Mouse (Mus musculus) layer of hippocampus, adult 6 months (tissue): ENCODE measurements around the gene Slc25a4. TPM values are rescaled to one million over a fixed set of nuclear protein-coding genes. Genes with fewer than 3 reads are reported as not detected.

ENCODE experiments used
- long read RNA-seq, 2 experiments: library from polyadenylated mRNA; unstranded; transcript quantifications; one replicate each; pipeline ENCODE4 v2.0.0; 2019 to 2020
- microRNA-seq: library from miRNA; unstranded; fragments of <30 nt; microRNA quantifications from one replicate; pipeline ENCODE4 v1.2.0, GENCODE M21; 2020
- polyA plus RNA-seq: library from polyadenylated mRNA; unstranded; fragments of <200 nt; fragmentation: Nextera tagmentation; gene quantifications from 2 replicates; pipeline ENCODE4 v1.2.3, GENCODE M21; 2021

The Slc25a4 gene
- polyA plus RNA-seq, result 1,918 and 1,979 TPM in 2 replicates
- long read RNA-seq, experiment 1, transcript Slc25a4-201 (4 exons, 1,925 nt), result major isoform, 3,431 of 3,548 reads
- long read RNA-seq, experiment 1, partial matches to known transcripts, result 110 of 3,548 reads
- long read RNA-seq, experiment 1, other reads (novel, unspliced or antisense), result 6 of 3,548 reads
- long read RNA-seq, experiment 2, transcript Slc25a4-201 (4 exons, 1,925 nt), result major isoform, 5,212 of 5,241 reads
- long read RNA-seq, experiment 2, transcript Slc25a4-202 (3 exons, 1,275 nt), result minor isoform, 6 of 5,241 reads
- long read RNA-seq, experiment 2, partial matches to known transcripts, result 7 of 5,241 reads
- long read RNA-seq, experiment 2, other reads (novel, unspliced or antisense), result 16 of 5,241 reads

GRCm38 (mm10) chr8:46210404-46211315, at the start of gene Slc25a4:
Gene Slc25a4, minus strand, starts transcription at chr8:46211284.

Small RNAs within 50 kb of the gene (microRNA-seq; reads per million reads assigned to microRNA genes)
- not detected for gene Gm23812

Other genes starting within 250 kb of the Slc25a4 start
- 2.0 and 2.8 TPM in 2 replicates for gene 1700029J07Rik, start 236.0 kb downstream of the Slc25a4 start, polyA plus RNA-seq
- gene Ufsp2, start 235.8 kb downstream of the Slc25a4 start, polyA plus RNA-seq, result 73.2 and 73.5 TPM in 2 replicates
- 0.05 and 0.08 TPM in 2 replicates for gene Lrp2bp, start 212.0 kb downstream of the Slc25a4 start, polyA plus RNA-seq
- gene Ankrd37, start 205.6 kb downstream of the Slc25a4 start, polyA plus RNA-seq, result 14.6 and 14.8 TPM in 2 replicates
- 17.9 and 22.9 TPM in 2 replicates for gene Cfap97, start 59.5 kb downstream of the Slc25a4 start, polyA plus RNA-seq
- gene Snx25, start 59.1 kb downstream of the Slc25a4 start, polyA plus RNA-seq, result 9.4 and 10.2 TPM in 2 replicates
- not detected in 2 replicates for gene Helt, start 83.4 kb upstream of the Slc25a4 start, polyA plus RNA-seq